Mouse (Mus musculus): Measurements from ENCODE around the gene Sox5. TPM values are rescaled to one million over a fixed set of nuclear protein-coding genes. Genes with fewer than 3 reads are reported as not detected.

Sox5 gene
- polyA plus RNA-seq, 1 experiment from 2014 or later: 22.9 TPM

DNA sequence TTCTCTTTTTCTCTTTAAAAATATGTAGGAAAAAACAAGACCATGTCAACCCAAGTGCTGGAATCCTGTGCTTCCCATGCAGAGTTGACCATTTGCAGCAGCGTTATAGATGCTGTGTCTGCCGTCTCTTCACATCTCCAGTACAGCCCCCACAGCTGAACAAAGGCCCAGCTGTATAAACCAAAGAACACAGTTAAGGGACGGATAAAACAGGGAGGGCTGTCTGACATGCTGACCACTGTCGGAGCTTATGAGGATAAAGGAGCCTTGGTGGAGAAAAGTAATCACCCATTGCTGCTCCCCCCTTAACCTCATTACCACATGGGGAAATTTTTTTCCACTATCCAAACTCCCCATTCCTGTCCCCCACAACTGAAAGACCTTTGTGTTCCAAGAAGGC lies 612.0 kb downstream of the Sox5 start:
- H3K4me3 ChIP-seq (ENCODE audit: low read length): no peak overlapping the region
- H3K4me2 ChIP-seq (ENCODE audit: low read depth, low read length): no peak overlapping the region
- H3K9me3 ChIP-seq (ENCODE audit: control insufficient read depth, low read length): no peaks in the 10 kb centered on the region
- no peak overlapping the region for H3K9ac ChIP-seq (ENCODE audit: low read length)
- ATAC-seq (ENCODE audit: low read depth): no peak
- peaks cover 6% of the 10 kb centered on the region for H3K4me1 ChIP-seq (replicated peaks; ENCODE audit: control insufficient read depth, insufficient read depth, low read length)
- 40% methylated on average over 4 of the region's 4 CpGs for WGBS
- H3K36me3 ChIP-seq (ENCODE audit: control insufficient read depth, insufficient read depth, low read length): no peaks in the 10 kb centered on the region
- no peak overlapping the region for H3K27ac ChIP-seq (ENCODE audit: low read length)
- H3K27me3 ChIP-seq (ENCODE audit: control insufficient read depth, insufficient read depth, low read depth, low read length): no peaks in the 10 kb centered on the region

- H3K27me3 ChIP-seq (ENCODE audit: control insufficient read depth, insufficient read depth, low read depth, low read length): no peaks in the 10 kb centered on the region
- no peaks in the 10 kb centered on the region for H3K36me3 ChIP-seq (ENCODE audit: control insufficient read depth, insufficient read depth, low read length)
- no peak overlapping the region for H3K27ac ChIP-seq (ENCODE audit: low read length)
- peaks cover 6% of the 10 kb centered on the region for H3K4me1 ChIP-seq (replicated peaks; ENCODE audit: control insufficient read depth, insufficient read depth, low read length)
- no peak for ATAC-seq (ENCODE audit: low read depth)
- H3K4me3 ChIP-seq (ENCODE audit: low read length): no peak overlapping the region
- no peak overlapping the region for H3K4me2 ChIP-seq (ENCODE audit: low read depth, low read length)
- H3K9ac ChIP-seq (ENCODE audit: low read length): no peak overlapping the region
- no peaks in the 10 kb centered on the region for H3K9me3 ChIP-seq (ENCODE audit: control insufficient read depth, low read length)
- WGBS: 75% methylated on average over 12 of the region's 12 CpGs
Observed at GRCm38 (mm10) chr6:144168696-144169476, 612.9 kb downstream of the Sox5 start.

DNA sequence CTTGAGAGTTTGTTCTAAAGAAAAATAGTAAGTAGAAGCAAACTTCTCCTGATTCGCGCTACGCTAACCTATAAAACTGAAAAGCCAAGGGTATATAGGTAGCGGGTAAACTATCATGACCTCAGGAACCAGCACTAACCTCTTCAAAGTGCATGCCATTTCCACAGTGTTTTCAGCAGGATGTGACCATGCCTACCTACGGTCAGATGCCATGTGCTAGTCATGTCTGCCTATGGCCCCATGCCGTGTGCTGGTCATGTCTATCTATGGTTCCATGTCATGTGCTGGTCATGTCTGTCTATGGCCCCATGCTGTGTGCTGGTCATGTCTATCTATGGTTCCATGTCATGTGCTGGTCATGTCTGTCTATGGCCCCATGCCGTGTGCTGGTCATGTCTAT lies 614.7 kb downstream of the Sox5 start:
- Histone ChIP-seq H3K27me3 (ENCODE audit: control insufficient read depth, insufficient read depth, low read depth, low read length) (no peaks in the 10 kb centered on the region), H3K36me3 (ENCODE audit: control insufficient read depth, insufficient read depth, low read length) (no peaks in the 10 kb centered on the region), H3K4me1 (replicated peaks; ENCODE audit: control insufficient read depth, insufficient read depth, low read length) (peaks cover 6% of the 10 kb centered on the region), H3K4me3 (ENCODE audit: low read length) (no peak overlapping the region), H3K4me2 (ENCODE audit: low read depth, low read length) (no peak overlapping the region), H3K9me3 (ENCODE audit: control insufficient read depth, low read length) (no peaks in the 10 kb centered on the region), H3K27ac (ENCODE audit: low read length) (no peak overlapping the region), H3K9ac (ENCODE audit: low read length) (no peak overlapping the region)
- WGBS: 96% methylated on average over 7 of the region's 7 CpGs
- ATAC-seq (ENCODE audit: low read depth): no peak

DNA sequence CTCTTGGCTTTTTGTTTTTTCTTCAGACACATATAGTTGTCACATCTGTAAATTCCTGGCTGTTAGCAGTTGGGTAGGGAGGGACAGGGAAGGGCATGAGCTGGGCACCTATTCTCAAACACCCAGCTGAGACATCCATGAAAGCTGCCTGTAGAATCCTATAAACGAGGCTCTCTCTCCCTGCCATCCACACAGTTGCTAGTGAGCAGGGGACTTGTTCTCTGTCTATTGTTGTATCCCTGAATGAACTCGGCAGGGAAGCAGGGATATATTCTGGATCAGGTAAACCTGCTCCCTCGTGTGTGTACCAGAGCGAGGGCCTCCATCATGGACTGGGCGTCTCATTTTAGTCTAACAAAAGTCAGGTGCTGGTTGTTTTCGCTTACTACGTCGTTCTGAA lies 615.1 kb downstream of the Sox5 start:
- Histone ChIP-seq H3K27ac (ENCODE audit: low read length) (no peak overlapping the region), H3K4me2 (ENCODE audit: low read depth, low read length) (no peak overlapping the region), H3K9ac (ENCODE audit: low read length) (no peak overlapping the region), H3K4me3 (ENCODE audit: low read length) (no peak overlapping the region), H3K27me3 (ENCODE audit: control insufficient read depth, insufficient read depth, low read depth, low read length) (no peaks in the 10 kb centered on the region), H3K36me3 (ENCODE audit: control insufficient read depth, insufficient read depth, low read length) (no peaks in the 10 kb centered on the region), H3K4me1 (replicated peaks; ENCODE audit: control insufficient read depth, insufficient read depth, low read length) (peaks cover 6% of the 10 kb centered on the region), H3K9me3 (ENCODE audit: control insufficient read depth, low read length) (no peaks in the 10 kb centered on the region)
- no peak for ATAC-seq (ENCODE audit: low read depth)
- 81% methylated on average over 8 of the region's 8 CpGs for WGBS

- Histone ChIP-seq H3K36me3 (ENCODE audit: control insufficient read depth, insufficient read depth, low read length) (no peaks in the 10 kb centered on the region), H3K4me3 (ENCODE audit: low read length) (no peak overlapping the region), H3K9ac (ENCODE audit: low read length) (no peak overlapping the region), H3K4me2 (ENCODE audit: low read depth, low read length) (no peak overlapping the region), H3K27me3 (ENCODE audit: control insufficient read depth, insufficient read depth, low read depth, low read length) (no peaks in the 10 kb centered on the region), H3K9me3 (ENCODE audit: control insufficient read depth, low read length) (no peaks in the 10 kb centered on the region), H3K27ac (ENCODE audit: low read length) (no peak overlapping the region), H3K4me1 (replicated peaks; ENCODE audit: control insufficient read depth, insufficient read depth, low read length) (peaks cover 6% of the 10 kb centered on the region)
- 18% methylated on average over 8 of the region's 8 CpGs for WGBS
- ATAC-seq (ENCODE audit: low read depth): no peak
Observed at GRCm38 (mm10) chr6:144166104-144166503, 615.7 kb downstream of the Sox5 start.

DNA sequence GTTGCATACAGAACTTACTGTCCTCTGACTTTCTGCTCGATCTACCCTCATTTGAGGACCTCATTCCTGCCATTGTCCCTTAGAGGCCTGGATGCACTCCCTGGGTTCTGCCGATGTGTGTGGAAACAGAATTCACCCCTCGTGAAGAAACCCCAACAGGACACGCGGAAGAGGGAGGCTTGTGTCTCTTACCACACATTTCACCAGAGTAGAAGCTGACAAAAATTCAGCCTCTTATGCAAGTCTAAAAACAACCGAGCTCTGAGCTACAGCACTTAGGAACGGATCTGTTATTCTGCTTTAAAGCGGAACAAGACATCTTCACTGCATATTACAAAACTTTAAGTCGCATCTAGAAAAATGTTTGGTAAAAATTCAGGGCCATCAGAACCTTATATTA lies 618.3 kb downstream of the Sox5 start:
- peaks cover 6% of the 10 kb centered on the region for H3K4me1 ChIP-seq (replicated peaks; ENCODE audit: control insufficient read depth, insufficient read depth, low read length)
- no peaks in the 10 kb centered on the region for H3K27me3 ChIP-seq (ENCODE audit: control insufficient read depth, insufficient read depth, low read depth, low read length)
- no peak overlapping the region for H3K27ac ChIP-seq (ENCODE audit: low read length)
- ATAC-seq (ENCODE audit: low read depth): no peak
- H3K9ac ChIP-seq (ENCODE audit: low read length): no peak overlapping the region
- no peaks in the 10 kb centered on the region for H3K9me3 ChIP-seq (ENCODE audit: control insufficient read depth, low read length)
- WGBS: 79% methylated on average over 9 of the region's 9 CpGs
- no peaks in the 10 kb centered on the region for H3K36me3 ChIP-seq (ENCODE audit: control insufficient read depth, insufficient read depth, low read length)
- no peak overlapping the region for H3K4me2 ChIP-seq (ENCODE audit: low read depth, low read length)
- H3K4me3 ChIP-seq (ENCODE audit: low read length): no peak overlapping the region

DNA sequence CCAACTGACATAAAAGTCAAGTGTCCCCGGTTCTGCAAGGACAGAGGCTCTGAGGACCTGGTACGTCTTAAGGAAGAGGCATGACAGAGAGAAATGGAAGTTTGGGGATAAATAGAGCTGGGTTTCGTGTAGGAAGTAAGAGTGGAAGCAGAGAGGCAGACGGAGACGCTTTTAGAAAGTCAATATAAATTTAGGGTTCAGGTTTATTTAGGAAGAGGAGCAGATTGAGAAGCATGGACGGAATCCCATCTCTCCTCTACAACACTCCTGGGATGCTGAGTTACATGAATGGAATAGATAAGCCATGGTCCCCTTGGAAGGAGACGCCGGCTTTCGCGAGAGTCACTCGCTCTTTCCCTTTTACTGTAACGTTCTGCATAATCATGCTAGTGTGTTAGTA lies 623.1 kb downstream of the Sox5 start:
- Histone ChIP-seq H3K36me3 (ENCODE audit: control insufficient read depth, insufficient read depth, low read length) (no peaks in the 10 kb centered on the region), H3K4me1 (replicated peaks; ENCODE audit: control insufficient read depth, insufficient read depth, low read length) (no peaks in the 10 kb centered on the region; the same call in 1 of the 2 replicates), H3K27me3 (ENCODE audit: control insufficient read depth, insufficient read depth, low read depth, low read length) (no peaks in the 10 kb centered on the region), H3K4me3 (ENCODE audit: low read length) (no peak overlapping the region), H3K9me3 (ENCODE audit: control insufficient read depth, low read length) (no peaks in the 10 kb centered on the region), H3K9ac (ENCODE audit: low read length) (no peak overlapping the region), H3K4me2 (ENCODE audit: low read depth, low read length) (no peak overlapping the region), H3K27ac (ENCODE audit: low read length) (no peak overlapping the region)
- 91% methylated on average over 12 of the region's 12 CpGs for WGBS
- no peak for ATAC-seq (ENCODE audit: low read depth)

GRCm38 (mm10) chr6:144154892-144155424 lies 626.8 kb downstream of the Sox5 start:
- Histone ChIP-seq H3K9ac (ENCODE audit: low read length) (no peak overlapping the region), H3K4me1 (replicated peaks; ENCODE audit: control insufficient read depth, insufficient read depth, low read length) (no peaks in the 10 kb centered on the region; the same call in 1 of the 2 replicates), H3K27ac (ENCODE audit: low read length) (no peak overlapping the region), H3K9me3 (ENCODE audit: control insufficient read depth, low read length) (no peaks in the 10 kb centered on the region), H3K27me3 (ENCODE audit: control insufficient read depth, insufficient read depth, low read depth, low read length) (no peaks in the 10 kb centered on the region), H3K4me2 (ENCODE audit: low read depth, low read length) (no peak overlapping the region), H3K36me3 (ENCODE audit: control insufficient read depth, insufficient read depth, low read length) (no peaks in the 10 kb centered on the region), H3K4me3 (ENCODE audit: low read length) (no peak overlapping the region)
- WGBS: 65% methylated on average over 9 of the region's 9 CpGs
- ATAC-seq (ENCODE audit: low read depth): no peak

- no peak overlapping the region for H3K9ac ChIP-seq (ENCODE audit: low read length)
- no peaks in the 10 kb centered on the region; the same call in 1 of the 2 replicates for H3K4me1 ChIP-seq (replicated peaks; ENCODE audit: control insufficient read depth, insufficient read depth, low read length)
- H3K9me3 ChIP-seq (ENCODE audit: control insufficient read depth, low read length): no peaks in the 10 kb centered on the region
- ATAC-seq (ENCODE audit: low read depth): no peak
- no peak overlapping the region for H3K27ac ChIP-seq (ENCODE audit: low read length)
- H3K4me3 ChIP-seq (ENCODE audit: low read length): no peak overlapping the region
- H3K36me3 ChIP-seq (ENCODE audit: control insufficient read depth, insufficient read depth, low read length): no peaks in the 10 kb centered on the region
- H3K27me3 ChIP-seq (ENCODE audit: control insufficient read depth, insufficient read depth, low read depth, low read length): no peaks in the 10 kb centered on the region
- H3K4me2 ChIP-seq (ENCODE audit: low read depth, low read length): no peak overlapping the region
- WGBS: 48% methylated on average over 3 of the region's 3 CpGs
Observed at GRCm38 (mm10) chr6:144151957-144152356, 629.8 kb downstream of the Sox5 start.
